Mouse (Mus musculus) neural tube, embryonic 11.5 days (tissue): ENCODE data around the gene Aplnr. TPM values are rescaled to one million over a fixed set of nuclear protein-coding genes. Genes with fewer than 3 reads are reported as not detected.

Source experiments
- ATAC-seq: fragments of 200-750 bp; cut with Nextera tagmentation; 2 replicates; pipeline ENCODE4 v1.8.0; 2017; ENCODE audit warnings: moderate number of reproducible peaks, mild to moderate bottlenecking, moderate TSS enrichment, moderate library complexity; ENCODE audit not compliant: insufficient read depth, low FRiP score, low TSS enrichment
- DNase-seq: peaks from one replicate; pipeline ENCODE4 v3.0.0-alpha.2; 2015; ENCODE audit warnings: low spot score
- H3K27ac ChIP-seq: fragments of 300-500 bp; sonication (generic); 2 replicates; pipeline ENCODE4 v1.5.1; 2014; ENCODE audit warnings: low read depth, mild to moderate bottlenecking, low read length
- H3K27me3 ChIP-seq: fragments of 300-500 bp; sonication (generic); 2 replicates; pipeline ENCODE4 v1.6.1; 2014; ENCODE audit warnings: mild to moderate bottlenecking, low read length, mixed read lengths; ENCODE audit not compliant: control insufficient read depth, insufficient read depth
- H3K36me3 ChIP-seq: fragments of 300-500 bp; sonication (generic); 2 replicates; pipeline ENCODE4 v1.6.1; 2014; ENCODE audit warnings: mild to moderate bottlenecking, low read length, moderate library complexity, mixed read lengths; ENCODE audit not compliant: control insufficient read depth, insufficient read depth
- H3K4me1 ChIP-seq: fragments of 300-500 bp; sonication (generic); 2 replicates; pipeline ENCODE4 v1.6.1; 2014; ENCODE audit warnings: low read length, mixed read lengths; ENCODE audit not compliant: control insufficient read depth, insufficient read depth
- H3K4me2 ChIP-seq: fragments of 300-500 bp; sonication (generic); 2 replicates; pipeline ENCODE4 v1.6.1; 2014; ENCODE audit warnings: low read depth, mild to moderate bottlenecking, moderate library complexity
- H3K4me3 ChIP-seq: fragments of 300-500 bp; sonication (generic); 2 replicates; pipeline ENCODE4 v1.5.1; 2014; ENCODE audit warnings: low read depth, low read length
- H3K9ac ChIP-seq: fragments of 300-500 bp; sonication (generic); 2 replicates; pipeline ENCODE4 v1.6.1; 2014; ENCODE audit warnings: mild to moderate bottlenecking, low read length
- H3K9me3 ChIP-seq: fragments of 300-500 bp; sonication (generic); 2 replicates; pipeline ENCODE4 v1.6.1; 2016; ENCODE audit warnings: low read length; ENCODE audit not compliant: control insufficient read depth
- WGBS: fragments of 180-500 bp; shearing (Covaris S2); extraction: QIAGEN DNeasy Blood & Tissue Kit; methylation state at CpG from one replicate; pipeline ENCODE4 v1.1.7; 2014; 5-methylcytosine and 5-hydroxymethylcytosine counted together
- polyA plus RNA-seq: library from polyadenylated mRNA; unstranded; fragments of >200 nt; fragmentation: Nextera tagmentation; extraction: Ambion mirVana; gene quantifications from 2 replicates; pipeline ENCODE4 v1.2.1, GENCODE M21; 2014

Aplnr gene
- polyA plus RNA-seq, 1 experiment from 2014 or later: 37.1 TPM

DNA sequence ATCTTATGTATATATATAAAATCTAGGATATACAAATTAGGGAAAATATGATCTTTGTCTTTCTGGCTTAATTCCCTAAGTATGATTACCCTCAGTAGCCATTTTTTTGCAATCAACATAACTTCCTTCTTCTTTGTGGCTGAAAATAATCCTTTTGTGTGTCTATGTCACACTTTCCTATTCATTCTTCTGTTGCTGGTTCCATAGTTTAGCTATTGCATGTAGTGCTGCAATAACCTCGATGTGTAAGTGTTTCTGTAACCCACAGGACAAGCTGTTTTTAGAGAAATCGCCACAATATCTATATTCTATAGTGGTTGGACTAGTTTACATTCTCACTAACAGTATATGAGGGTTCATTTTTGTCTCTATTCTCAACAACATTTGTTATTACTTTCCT is 8.9 kb downstream of the Aplnr start:
- Histone ChIP-seq H3K9ac (no peak overlapping the region), H3K4me2 (no peak overlapping the region), H3K27me3 (no peaks in the 10 kb centered on the region), H3K36me3 (no peaks in the 10 kb centered on the region), H3K27ac (no peak overlapping the region), H3K4me3 (no peak overlapping the region), H3K4me1 (no peaks in the 10 kb centered on the region), H3K9me3 (no peaks in the 10 kb centered on the region)
- DNase-seq (no peak), ATAC-seq (no peak)
- WGBS: 91% methylated on average over 2 of the region's 2 CpGs

DNA sequence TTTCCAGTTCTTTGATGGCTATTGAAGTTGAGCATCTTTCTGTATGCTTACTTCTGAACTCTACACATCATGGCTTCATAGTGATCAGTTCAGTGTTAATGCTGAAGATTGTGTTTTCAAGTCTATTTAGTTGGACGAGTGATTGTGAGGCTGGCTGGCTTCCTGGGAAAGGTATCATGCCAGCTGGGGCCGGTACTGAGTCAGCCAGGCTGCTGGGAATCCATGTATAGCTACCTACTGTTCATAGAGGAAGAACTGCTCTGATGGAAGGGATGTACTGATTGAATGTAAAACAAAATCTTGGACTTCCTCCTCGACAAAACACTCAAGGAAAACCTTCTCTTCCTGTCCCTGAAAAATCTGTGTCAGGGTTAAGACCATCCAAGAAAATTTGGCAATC is 9.3 kb downstream of the Aplnr start:
- no peak for ATAC-seq
- Histone ChIP-seq H3K27ac (no peak overlapping the region), H3K27me3 (no peaks in the 10 kb centered on the region), H3K4me2 (no peak overlapping the region), H3K9ac (no peak overlapping the region), H3K36me3 (no peaks in the 10 kb centered on the region), H3K4me1 (no peaks in the 10 kb centered on the region), H3K9me3 (no peaks in the 10 kb centered on the region), H3K4me3 (no peak overlapping the region)
- WGBS: 72% methylated on average over 3 of the region's 3 CpGs
- no peak for DNase-seq

DNA sequence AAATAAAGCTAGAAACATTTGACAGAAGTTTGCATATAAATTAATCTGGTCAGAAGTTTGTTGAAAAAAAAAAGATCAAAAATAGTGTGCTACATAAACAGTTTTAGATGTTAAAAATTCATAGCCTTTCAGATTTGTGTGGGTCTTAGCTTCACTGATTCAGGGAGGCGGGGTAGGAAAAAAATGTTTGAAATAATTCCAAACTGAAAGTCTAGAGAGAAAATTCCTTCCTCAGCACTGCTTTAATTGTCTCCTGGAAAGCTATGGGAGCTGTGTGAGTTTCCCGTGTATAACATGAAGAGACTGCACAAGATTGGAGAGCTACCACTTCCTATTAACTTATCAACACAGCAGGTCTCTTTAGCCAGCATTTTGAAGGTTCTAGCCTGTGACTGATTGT is 11.5 kb downstream of the Aplnr start:
- H3K27ac ChIP-seq: no peak overlapping the region
- ATAC-seq: no peak
- WGBS: 85% methylated on average over 2 of the region's 2 CpGs

DNA sequence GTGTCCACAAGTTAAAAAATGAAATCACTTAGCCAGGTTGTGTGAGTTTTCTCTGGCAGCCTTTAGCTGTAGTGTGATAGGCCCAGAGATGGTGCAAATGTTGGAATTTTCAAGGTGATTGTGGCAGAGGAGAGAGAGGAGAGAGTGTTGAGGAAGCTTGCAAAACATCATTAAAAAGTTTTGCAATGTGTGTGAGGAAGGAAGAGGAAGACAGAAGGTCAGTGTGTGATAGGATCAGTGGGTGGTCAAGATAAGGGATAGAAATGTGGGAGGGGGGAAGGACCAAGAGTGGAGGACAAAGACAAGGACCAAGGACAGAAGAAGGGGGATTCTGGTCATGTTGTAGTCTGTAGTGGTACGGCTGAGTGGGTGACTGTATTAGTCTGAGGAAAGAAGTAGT is 14.3 kb downstream of the Aplnr start:
- DNase-seq: no peak
- Histone ChIP-seq H3K4me3 (no peak overlapping the region), H3K36me3 (no peaks in the 10 kb centered on the region), H3K27ac (no peak overlapping the region), H3K27me3 (no peaks in the 10 kb centered on the region), H3K9me3 (no peaks in the 10 kb centered on the region), H3K4me2 (no peak overlapping the region), H3K9ac (no peak overlapping the region), H3K4me1 (no peaks in the 10 kb centered on the region)
- ATAC-seq: no peak
- 88% methylated on average over 1 of the region's 1 CpGs for WGBS

More for the DNA sequence above, 11.5 kb downstream of the Aplnr start:
- H3K4me2 ChIP-seq: no peak overlapping the region
- H3K4me3 ChIP-seq: no peak overlapping the region
- no peaks in the 10 kb centered on the region for H3K36me3 ChIP-seq
- no peaks in the 10 kb centered on the region for H3K4me1 ChIP-seq
- no peak overlapping the region for H3K9ac ChIP-seq
- no peaks in the 10 kb centered on the region for H3K9me3 ChIP-seq
- no peaks in the 10 kb centered on the region for H3K27me3 ChIP-seq
- DNase-seq: no peak

DNA sequence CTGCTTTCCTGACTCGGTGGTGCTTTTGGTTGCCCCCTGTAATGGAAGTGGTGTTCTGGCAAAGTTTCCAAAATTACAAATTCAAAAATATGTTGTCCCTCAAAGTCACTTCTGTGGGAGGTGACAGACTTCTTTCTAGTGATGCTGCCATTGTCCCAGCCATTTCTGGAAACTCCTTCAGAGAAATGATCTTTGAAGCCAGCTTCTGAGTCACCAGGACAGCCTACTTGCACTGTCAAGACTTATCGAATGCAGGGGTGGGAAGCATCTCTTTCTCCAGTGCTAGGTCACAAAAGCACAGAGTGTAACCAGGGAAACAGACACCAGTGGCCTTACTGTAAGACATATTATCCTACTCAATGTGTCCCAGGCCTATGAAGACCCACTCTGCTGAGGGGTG is 15.2 kb downstream of the Aplnr start:
- no peak overlapping the region for H3K9ac ChIP-seq
- H3K9me3 ChIP-seq: no peaks in the 10 kb centered on the region
- ATAC-seq (no peak), DNase-seq (no peak)
- H3K4me1 ChIP-seq: no peaks in the 10 kb centered on the region
- H3K27ac ChIP-seq: no peak overlapping the region
- no peaks in the 10 kb centered on the region for H3K36me3 ChIP-seq
- 89% methylated on average over 2 of the region's 2 CpGs for WGBS
- no peak overlapping the region for H3K4me2 ChIP-seq
- H3K27me3 ChIP-seq: no peaks in the 10 kb centered on the region
- H3K4me3 ChIP-seq: no peak overlapping the region

DNA sequence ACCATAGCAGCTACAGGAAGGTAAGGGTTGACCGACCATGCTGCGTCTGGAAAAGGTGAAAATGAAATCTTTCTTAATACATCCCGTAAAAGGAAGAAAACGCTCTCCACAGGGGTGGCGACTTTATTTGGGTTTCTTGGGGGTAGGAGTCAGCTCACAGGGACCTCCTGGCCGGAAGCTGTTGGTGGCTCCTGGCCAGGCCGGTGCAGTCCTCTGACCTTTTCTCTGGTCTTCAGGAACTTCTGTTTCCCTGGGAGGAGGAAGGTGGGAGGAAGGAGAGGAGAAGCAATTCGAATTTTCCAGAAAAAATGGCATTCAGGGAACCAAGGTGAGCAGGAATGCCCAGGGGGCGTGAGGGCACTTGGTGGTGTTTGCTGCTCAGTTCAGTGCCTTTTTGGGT is 19.3 kb downstream of the Aplnr start:
- 82% methylated on average over 9 of the region's 9 CpGs for WGBS
- Histone ChIP-seq H3K27ac (no peak overlapping the region), H3K4me3 (no peak overlapping the region), H3K9me3 (no peaks in the 10 kb centered on the region), H3K9ac (no peak overlapping the region), H3K4me1 (no peaks in the 10 kb centered on the region), H3K36me3 (no peaks in the 10 kb centered on the region), H3K27me3 (no peaks in the 10 kb centered on the region), H3K4me2 (no peak overlapping the region)
- ATAC-seq (no peak), DNase-seq (no peak)

DNA sequence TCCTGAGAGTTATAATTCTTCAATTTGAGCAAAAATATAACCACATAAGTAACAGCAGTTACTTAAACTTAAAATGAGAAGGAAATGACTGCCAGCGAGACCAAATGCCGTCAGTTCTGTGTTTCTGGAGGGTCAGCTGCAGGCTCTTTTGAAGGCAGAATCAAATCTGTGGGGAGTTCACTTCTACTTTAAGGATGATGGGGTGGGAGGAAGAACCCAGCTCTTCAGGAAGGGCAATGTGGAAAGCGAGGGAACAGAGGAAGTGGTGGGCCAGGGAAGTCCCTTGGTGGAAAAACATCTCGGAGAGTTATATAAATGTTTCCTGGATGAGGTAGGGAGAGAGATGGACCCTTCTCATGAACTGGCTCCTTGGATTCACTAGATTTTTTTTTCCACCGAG is 20.1 kb downstream of the Aplnr start:
- DNase-seq: no peak
- WGBS: 83% methylated on average over 5 of the region's 5 CpGs
- ATAC-seq: no peak
- H3K27ac ChIP-seq: no peak overlapping the region
- no peaks in the 10 kb centered on the region for H3K36me3 ChIP-seq
- no peak overlapping the region for H3K9ac ChIP-seq
- H3K4me1 ChIP-seq: peaks cover 6% of the 10 kb centered on the region
- H3K9me3 ChIP-seq: no peaks in the 10 kb centered on the region
- H3K4me3 ChIP-seq: no peak overlapping the region
- H3K4me2 ChIP-seq: no peak overlapping the region
- no peaks in the 10 kb centered on the region for H3K27me3 ChIP-seq

DNA sequence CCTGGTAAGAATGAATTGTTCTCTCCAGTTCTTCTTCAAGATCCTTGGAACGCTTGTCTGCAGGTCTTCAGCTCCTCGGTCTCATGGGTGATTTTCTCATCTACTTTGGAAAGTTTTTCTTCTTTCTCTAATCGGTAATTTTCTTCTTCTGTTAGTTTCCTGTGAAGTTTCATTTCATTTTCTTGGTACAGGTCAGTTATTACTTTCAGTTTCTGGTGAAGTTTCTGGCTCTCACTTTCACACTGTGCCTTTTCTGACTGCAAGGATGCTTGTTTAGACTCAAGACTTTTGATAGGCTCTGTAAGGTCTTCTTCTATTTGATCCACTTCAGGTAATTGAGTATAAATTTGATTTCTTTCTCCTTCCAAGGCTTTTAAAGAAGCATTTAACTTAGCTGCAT is 21.4 kb downstream of the Aplnr start:
- no peak for ATAC-seq
- H3K4me3 ChIP-seq: no peak overlapping the region
- 92% methylated on average over 3 of the region's 3 CpGs for WGBS

DNA sequence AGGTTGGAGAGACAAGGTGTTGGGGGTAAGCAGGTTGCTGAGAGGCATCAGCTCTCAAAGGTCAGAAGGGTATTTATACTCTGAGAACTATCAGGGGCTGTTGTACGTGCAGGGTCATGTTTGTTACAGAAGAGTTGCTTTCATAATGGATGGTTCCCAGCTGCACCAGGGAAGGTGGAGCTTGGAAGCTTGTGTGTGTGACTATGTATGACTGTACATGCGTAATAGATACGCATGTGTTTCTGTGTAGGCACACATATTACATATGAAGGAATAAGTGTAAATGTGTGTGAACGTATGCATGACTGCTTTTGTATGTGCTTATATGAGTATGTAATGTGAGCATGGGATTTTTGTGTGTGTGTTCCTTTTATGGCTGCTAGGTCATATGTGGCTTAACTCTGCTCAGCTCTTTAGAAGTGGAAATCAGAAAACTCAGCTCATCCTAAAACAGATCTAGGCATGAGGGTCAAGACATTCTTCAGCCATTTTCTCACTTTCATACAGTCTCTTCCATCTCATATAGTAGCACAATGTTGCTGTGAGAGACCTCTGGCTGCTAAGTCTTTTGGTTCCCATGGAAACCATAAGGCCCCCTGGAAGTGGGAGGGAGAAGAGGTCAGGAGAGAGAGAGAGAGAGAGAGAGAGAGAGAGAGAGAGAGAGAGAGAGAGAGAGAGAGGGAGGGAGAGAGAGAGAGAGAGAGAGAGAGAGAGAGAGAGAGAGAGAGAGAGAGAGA is 25.0 kb downstream of the Aplnr start:
- peaks cover 10% of the 10 kb centered on the region for H3K4me1 ChIP-seq
- DNase-seq: peak; percentile 29
- H3K9me3 ChIP-seq: no peaks in the 10 kb centered on the region
- H3K27ac ChIP-seq: peak overlapping the region; percentile 63; the same call in 1 of the 2 replicates
- H3K4me3 ChIP-seq: no peak overlapping the region
- H3K27me3 ChIP-seq: no peaks in the 10 kb centered on the region
- H3K36me3 ChIP-seq: no peaks in the 10 kb centered on the region
- ATAC-seq: peak; percentile 69
- WGBS: 54% methylated on average over 4 of the region's 4 CpGs
- no peak overlapping the region for H3K4me2 ChIP-seq
- no peak overlapping the region for H3K9ac ChIP-seq

More for the DNA sequence above, 21.4 kb downstream of the Aplnr start:
- Histone ChIP-seq H3K9me3 (no peaks in the 10 kb centered on the region), H3K4me1 (peaks cover 10% of the 10 kb centered on the region), H3K4me2 (no peak overlapping the region), H3K27ac (no peak overlapping the region), H3K36me3 (no peaks in the 10 kb centered on the region), H3K9ac (no peak overlapping the region), H3K27me3 (no peaks in the 10 kb centered on the region)
- no peak for DNase-seq
